Mouse (Mus musculus) intestine, postnatal 0 days (tissue): ENCODE results near the gene Jaml. TPM values are rescaled to one million over a fixed set of nuclear protein-coding genes. Genes with fewer than 3 reads are reported as not detected.

Source experiments
- ATAC-seq: fragments of 200-750 bp; cut with Nextera tagmentation; 2 replicates; pipeline ENCODE4 v1.8.0; 2017; ENCODE audit warnings: mild to moderate bottlenecking, moderate TSS enrichment, moderate library complexity
- H3K27ac ChIP-seq: fragments of 300-500 bp; sonication (generic); 2 replicates; pipeline ENCODE4 v1.5.1; 2014; ENCODE audit warnings: mild to moderate bottlenecking, low read depth, low read length, moderate library complexity
- H3K27me3 ChIP-seq: fragments of 300-500 bp; sonication (generic); replicated peaks from 2 replicates; pipeline ENCODE4 v1.6.1; 2014; ENCODE audit warnings: low read length, mixed read lengths; ENCODE audit not compliant: control insufficient read depth, insufficient read depth
- H3K36me3 ChIP-seq: fragments of 300-500 bp; sonication (generic); 2 replicates; pipeline ENCODE4 v1.6.1; 2014; ENCODE audit warnings: mild to moderate bottlenecking, moderate library complexity; ENCODE audit not compliant: control insufficient read depth, insufficient read depth
- H3K4me1 ChIP-seq: fragments of 300-500 bp; sonication (generic); replicated peaks from 2 replicates; pipeline ENCODE4 v1.6.1; 2014; ENCODE audit warnings: antibody characterized with exemption, low read length, mixed read lengths; ENCODE audit not compliant: control insufficient read depth, insufficient read depth
- H3K4me2 ChIP-seq: fragments of 300-500 bp; sonication (generic); replicated peaks from 2 replicates; pipeline ENCODE4 v1.6.1; 2014; ENCODE audit warnings: low read depth, mild to moderate bottlenecking, moderate library complexity
- H3K4me3 ChIP-seq: fragments of 300-500 bp; sonication (generic); 2 replicates; pipeline ENCODE4 v1.5.1; 2014; ENCODE audit warnings: low read depth, low read length
- H3K9ac ChIP-seq: fragments of 300-500 bp; sonication (generic); 2 replicates; pipeline ENCODE4 v1.6.1; 2014; ENCODE audit warnings: mild to moderate bottlenecking, low read depth, low read length
- H3K9me3 ChIP-seq: fragments of 300-500 bp; sonication (generic); 2 replicates; pipeline ENCODE4 v1.6.1; 2016; ENCODE audit warnings: mixed run types; ENCODE audit not compliant: control insufficient read depth
- CTCF ChIP-seq: sonication (generic); IDR thresholded peaks from 2 replicates; pipeline ENCODE4 v1.5.1; 2016; ENCODE audit warnings: low read depth, mild to moderate bottlenecking, control low read depth, antibody characterized with exemption, moderate library complexity
- WGBS: fragments of 180-500 bp; shearing (Covaris S2); extraction: QIAGEN DNeasy Blood & Tissue Kit; methylation state at CpG from one replicate; pipeline ENCODE4 v1.1.7; 2014; 5-methylcytosine and 5-hydroxymethylcytosine counted together
- polyA plus RNA-seq: library from polyadenylated mRNA; unstranded; fragments of >200 nt; fragmentation: Nextera tagmentation; extraction: Ambion mirVana; gene quantifications from 2 replicates; pipeline ENCODE4 v1.2.1, GENCODE M21; 2015

The Jaml gene
- polyA plus RNA-seq, 1 experiment from 2014 or later: 221 TPM

DNA sequence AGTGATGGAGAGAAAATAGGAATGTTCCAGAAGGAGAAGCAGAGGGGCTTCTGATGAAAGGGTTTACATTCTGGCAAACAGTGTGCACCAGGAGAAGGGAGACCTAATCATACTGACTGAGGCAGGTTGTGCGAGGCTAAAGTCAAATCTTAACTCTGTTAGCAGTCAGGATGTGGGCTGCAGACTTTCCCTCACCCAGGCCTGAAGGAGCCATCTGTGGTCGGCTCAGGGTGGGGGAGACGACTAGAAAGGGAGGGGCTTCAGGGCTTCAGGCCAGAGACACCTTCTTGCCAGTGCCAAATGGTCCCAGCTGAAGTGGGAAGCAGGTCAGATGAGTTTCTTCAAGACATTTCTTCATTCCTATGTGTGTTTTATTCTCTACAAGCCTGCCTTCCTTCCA lies 19.4 kb downstream of the Jaml start:
- no peak for TF ChIP-seq CTCF
- Histone ChIP-seq H3K9me3 (no peaks in the 10 kb centered on the region), H3K4me3 (no peak overlapping the region), H3K27me3 (no peaks in the 10 kb centered on the region), H3K36me3 (no peaks in the 10 kb centered on the region), H3K9ac (no peak overlapping the region), H3K4me2 (no peak overlapping the region), H3K27ac (no peak overlapping the region), H3K4me1 (peaks cover 9% of the 10 kb centered on the region; the same call in 1 of the 2 replicates)
- 41% methylated on average over 3 of the region's 3 CpGs for WGBS
- ATAC-seq: no peak

DNA sequence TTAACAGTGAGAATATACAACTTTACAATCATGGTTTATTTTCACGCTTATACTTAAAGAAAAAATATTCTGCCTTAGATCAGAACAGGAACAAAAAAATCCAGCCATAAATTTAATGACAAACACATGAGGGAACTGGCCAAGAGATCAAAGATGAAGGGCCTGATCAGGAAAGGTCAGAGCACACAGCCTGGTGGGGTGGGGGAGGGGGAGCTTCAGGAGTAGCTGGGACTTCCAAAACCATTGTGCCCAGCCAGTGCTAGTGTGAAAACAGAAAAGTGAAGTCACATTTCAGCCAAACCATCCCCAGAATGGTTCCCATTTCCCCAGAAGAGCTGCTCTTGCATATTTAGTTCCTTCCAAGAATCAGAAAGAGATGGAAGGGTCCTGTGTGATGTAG lies 23.5 kb downstream of the Jaml start:
- no peaks in the 10 kb centered on the region for H3K36me3 ChIP-seq
- H3K27ac ChIP-seq: peak overlapping the region; percentile 85
- TF ChIP-seq CTCF: no peak
- H3K27me3 ChIP-seq: no peaks in the 10 kb centered on the region
- H3K9me3 ChIP-seq: no peaks in the 10 kb centered on the region
- peaks cover 11% of the 10 kb centered on the region for H3K4me1 ChIP-seq
- H3K9ac ChIP-seq: no peak overlapping the region; the same call in 1 of the 2 replicates
- 60% methylated on average over 1 of the region's 1 CpGs for WGBS
- no peak for ATAC-seq
- no peak overlapping the region for H3K4me3 ChIP-seq
- H3K4me2 ChIP-seq: peak overlapping the region; percentile 57

DNA sequence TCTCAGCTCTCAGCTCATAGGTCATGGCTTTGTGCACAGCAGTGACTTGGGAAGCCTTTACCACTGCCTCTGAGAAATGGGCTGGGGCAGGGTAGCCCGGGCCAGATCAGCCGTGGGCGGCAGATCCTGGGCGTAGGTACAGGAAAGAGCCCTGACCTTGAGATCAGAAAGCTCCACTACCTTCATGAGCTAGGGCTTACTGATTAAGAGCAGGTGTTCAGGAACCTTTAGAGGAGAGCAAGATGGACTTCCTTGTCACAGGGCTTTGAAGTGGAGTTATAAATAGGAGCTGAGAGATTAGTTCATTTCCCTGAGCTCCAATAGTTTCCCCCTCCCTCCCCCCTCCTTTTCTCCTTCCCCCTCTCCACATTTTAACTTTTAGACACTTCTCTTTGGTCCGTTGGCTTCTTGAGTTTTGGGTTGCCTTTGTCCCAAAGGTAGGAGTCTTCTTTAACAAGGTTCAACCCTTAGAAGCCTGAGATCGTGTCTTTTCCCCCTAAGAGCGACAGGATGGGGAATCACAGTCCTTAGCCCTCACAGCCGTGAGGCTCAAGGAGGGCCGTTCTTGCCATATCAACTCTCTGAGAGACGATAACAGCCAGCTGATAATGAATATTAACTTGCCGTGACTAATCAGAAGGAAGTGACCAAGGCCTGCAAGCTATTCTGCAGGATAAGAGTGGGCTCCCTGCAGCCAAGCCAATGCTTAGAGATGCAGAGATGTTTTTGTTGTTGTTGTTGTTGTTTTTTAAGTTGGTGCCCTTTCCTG lies 24.4 kb downstream of the Jaml start:
- Histone ChIP-seq H3K36me3 (no peaks in the 10 kb centered on the region), H3K4me3 (peak overlapping the region; percentile 42), H3K4me1 (peaks cover 11% of the 10 kb centered on the region), H3K9me3 (no peaks in the 10 kb centered on the region), H3K9ac (no peak overlapping the region), H3K27me3 (no peaks in the 10 kb centered on the region), H3K27ac (peak overlapping the region; percentile 85), H3K4me2 (peak overlapping the region; percentile 57)
- no peak for TF ChIP-seq CTCF
- peak; percentile 83 for ATAC-seq
- WGBS: 26% methylated on average over 11 of the region's 11 CpGs

DNA sequence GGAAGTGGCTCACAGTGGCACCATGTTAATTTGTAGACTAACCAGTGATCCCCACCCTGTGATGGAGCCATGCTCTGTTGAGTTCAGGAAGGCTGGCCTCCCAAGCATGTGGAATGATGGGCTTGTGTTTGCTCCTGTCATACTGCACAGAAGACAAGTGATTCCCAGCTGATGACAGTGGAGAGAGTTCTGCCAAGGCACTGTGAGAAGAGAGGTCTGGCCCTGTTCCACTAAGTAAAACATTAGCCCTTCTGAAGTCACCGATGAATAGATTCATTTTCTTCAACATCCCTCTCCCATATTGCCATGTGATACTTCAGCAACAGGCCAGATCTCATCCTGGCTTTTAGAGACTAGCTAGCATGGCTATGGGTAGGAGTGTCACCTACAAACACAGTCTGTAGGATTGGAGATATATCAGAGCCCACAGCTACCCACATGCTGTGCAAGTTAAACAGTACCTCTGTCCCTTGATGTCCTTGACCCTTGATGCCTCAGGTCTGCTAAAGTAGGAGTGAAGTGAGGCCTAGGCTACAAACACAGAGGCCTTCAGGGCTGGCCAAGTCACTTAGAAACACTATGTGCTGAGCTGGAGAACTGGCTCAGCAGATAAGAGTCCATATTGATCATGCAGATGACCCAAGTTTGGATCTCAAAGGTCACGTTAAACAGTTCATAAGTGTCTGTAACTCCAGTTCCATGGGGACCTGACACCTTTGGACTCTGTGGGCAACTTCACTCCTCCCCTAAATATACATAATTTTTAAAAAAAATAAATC lies 26.8 kb downstream of the Jaml start:
- H3K27ac ChIP-seq: peak overlapping the region; percentile 78

GRCm38 (mm10) chr9:45115706-45116105 lies 36.7 kb downstream of the Jaml start:
- H3K4me1 ChIP-seq: 0 out of 2 replicates have a peak, but pooled peaks cover 11% of the 10 kb centered on the region
- H3K36me3 ChIP-seq: no peaks in the 10 kb centered on the region
- H3K9ac ChIP-seq: no peak overlapping the region
- no peak overlapping the region for H3K27ac ChIP-seq
- H3K9me3 ChIP-seq: no peaks in the 10 kb centered on the region
- peak overlapping the region; percentile 40 for H3K4me2 ChIP-seq
- H3K27me3 ChIP-seq: no peaks in the 10 kb centered on the region
- ATAC-seq: no peak
- 22% methylated on average over 14 of the region's 14 CpGs for WGBS
- H3K4me3 ChIP-seq: no peak overlapping the region
- no peak for TF ChIP-seq CTCF

More for the DNA sequence above, 26.8 kb downstream of the Jaml start:
- H3K27me3 ChIP-seq: no peaks in the 10 kb centered on the region
- peak overlapping the region; percentile 57 for H3K4me2 ChIP-seq
- 51% methylated on average over 2 of the region's 2 CpGs for WGBS
- no peak for TF ChIP-seq CTCF
- peak; percentile 68 for ATAC-seq
- H3K4me1 ChIP-seq: peaks cover 9% of the 10 kb centered on the region
- H3K36me3 ChIP-seq: no peaks in the 10 kb centered on the region
- H3K9me3 ChIP-seq: no peaks in the 10 kb centered on the region
- H3K9ac ChIP-seq: no peak overlapping the region
- H3K4me3 ChIP-seq: peak overlapping the region; percentile 42; the same call in 1 of the 2 replicates

- no peaks in the 10 kb centered on the region for H3K27me3 ChIP-seq
- no peak overlapping the region for H3K9ac ChIP-seq
- no peak for TF ChIP-seq CTCF
- no peaks in the 10 kb centered on the region for H3K9me3 ChIP-seq
- peaks cover 12% of the 10 kb centered on the region; the same call in 1 of the 2 replicates for H3K4me1 ChIP-seq
- no peak overlapping the region for H3K4me3 ChIP-seq
- H3K36me3 ChIP-seq: no peaks in the 10 kb centered on the region
- peak overlapping the region; percentile 41 for H3K4me2 ChIP-seq
- peak; percentile 51 for ATAC-seq
- peak overlapping the region; percentile 23 for H3K27ac ChIP-seq
- 16% methylated on average over 9 of the region's 9 CpGs for WGBS
Measured at GRCm38 (mm10) chr9:45116819-45117218, 37.8 kb downstream of the Jaml start.
